Mouse (Mus musculus): Measurements from ENCODE around the gene Tbc1d5. TPM values are rescaled to one million over a fixed set of nuclear protein-coding genes. Genes with fewer than 3 reads are reported as not detected.

Gene Tbc1d5
- total RNA-seq, 1 experiment, result 3.8 TPM

GRCm38 (mm10) chr17:50684960-50685645 lies 494.0 kb downstream of the Tbc1d5 start:
- Histone ChIP-seq H3K4me3 (ENCODE audit: insufficient read depth in 1 of 2, low read depth in 1 of 2, low read length in 2 of 2, poor library complexity in 1 of 2, severe bottlenecking in 1 of 2) (no peak overlapping the region), H3K27ac (ENCODE audit: insufficient read depth, low read depth, low read length, poor library complexity, severe bottlenecking) (no peak overlapping the region), H3K36me3 (ENCODE audit: control insufficient read depth, insufficient read depth, low read length, poor library complexity, severe bottlenecking) (no peaks in the 10 kb centered on the region), H3K9me3 (ENCODE audit: control insufficient read depth, insufficient read depth, low read depth, low read length) (no peaks in the 10 kb centered on the region), H3K9ac (ENCODE audit: insufficient read depth, low read depth, low read length, poor library complexity, severe bottlenecking) (no peak overlapping the region), H3K4me1 (ENCODE audit: control insufficient read depth in 2 of 2, insufficient read depth in 2 of 2, low read length in 2 of 2, poor library complexity in 1 of 2) (no peaks in the 10 kb centered on the region)
- no peak for TF ChIP-seq CHD2 (IDR thresholded peaks at IDR 0.05; ENCODE audit: low read depth, low read length)
- TF ChIP-seq ZNF384 (IDR thresholded peaks at IDR 0.05; ENCODE audit: low read depth, low read length), result no peak
- TF ChIP-seq HCFC1 (IDR thresholded peaks at IDR 0.05; ENCODE audit: borderline replicate concordance, insufficient read depth, low read length), result no peak
- TF ChIP-seq MAFK (IDR thresholded peaks at IDR 0.05; ENCODE audit: insufficient read depth, low read depth, low read length), result no peak
- no peak for TF ChIP-seq ZC3H11A (IDR thresholded peaks at IDR 0.05; ENCODE audit: borderline replicate concordance, low read depth, low read length)
- DNase-seq (ENCODE audit: low read depth, low spot score), result no peak
- in situ Hi-C loops (cut with MboI; ENCODE audit: low sequenced_read_pairs in 2 of 2, unreplicated experiment in 2 of 2), result no loop called here
